ENCODE assay signal across 24 mouse cellular contexts in genomic region chr16:10659211-10659610, GRCm38 (mm10).
DNase-seq lines count a peak whose midpoint lies in the region; ATAC-seq lines count a peak whose summit lies in the region.
"Had no signal": no experiment of that assay in that cellular context is flagged by ENCODE, and none has a peak within 500 bp of the region (broad histone marks: within the 10 kb centered on the region; RNA-seq: fewer than 3 reads in every experiment).

No protein-coding gene starts in this region.

- no peak overlapping the region for H3K9ac ChIP-seq in hindbrain, embryonic 13.5 days
- H3K9ac ChIP-seq in hindbrain, embryonic 14.5 days = no peak overlapping the region
- no peak overlapping the region for H3K9ac ChIP-seq in midbrain, embryonic 16.5 days (ENCODE audit: low read depth, low read length)
- H3K9ac ChIP-seq: embryonic facial prominence, embryonic 12.5 days; embryonic facial prominence, embryonic 15.5 days; forebrain, postnatal 0 days had no signal

- ATAC-seq in hindbrain, embryonic 13.5 days (ENCODE audit: low FRiP score) = no peak
- no peak for ATAC-seq in hindbrain, embryonic 14.5 days (ENCODE audit: low FRiP score)
- no peak for ATAC-seq in midbrain, embryonic 16.5 days
- ATAC-seq: forebrain, embryonic 14.5 days; forebrain, postnatal 0 days; intestine, postnatal 0 days; Patski had no signal

- H3K27ac ChIP-seq in hindbrain, embryonic 13.5 days = 0 out of 2 replicates have a peak overlapping the region, but pooled peaks have one; percentile 48
- no peak overlapping the region for H3K27ac ChIP-seq in hindbrain, embryonic 14.5 days
- 0 out of 2 replicates have a peak overlapping the region, but pooled peaks have one; percentile 10 for H3K27ac ChIP-seq in midbrain, embryonic 10.5 days (replicated peaks)
- no peak overlapping the region for H3K27ac ChIP-seq in midbrain, embryonic 16.5 days (ENCODE audit: low read length)
- H3K27ac ChIP-seq: embryonic facial prominence, embryonic 12.5 days; embryonic facial prominence, embryonic 15.5 days; gastrocnemius, adult 2 months had no signal

- whole genome bisulfite sequencing in hindbrain, embryonic 13.5 days = 93% methylated on average over 2 of the region's 2 CpGs
- WGBS in hindbrain, embryonic 14.5 days = 67% methylated on average over 2 of the region's 2 CpGs
- 86% methylated on average over 2 of the region's 2 CpGs for WGBS in midbrain, embryonic 10.5 days
- WGBS in midbrain, embryonic 16.5 days = 72% methylated on average over 2 of the region's 2 CpGs

- peaks cover 17% of the 10 kb centered on the region; the same call in 1 of the 2 replicates for H3K4me1 ChIP-seq in hindbrain, embryonic 13.5 days (replicated peaks)
- H3K4me1 ChIP-seq in hindbrain, embryonic 14.5 days (replicated peaks; ENCODE audit: control insufficient read depth, insufficient read depth, low read length) = 0 out of 2 replicates have a peak, but pooled peaks cover 4% of the 10 kb centered on the region
- peaks cover 41% of the 10 kb centered on the region for H3K4me1 ChIP-seq in midbrain, embryonic 10.5 days
- peaks cover 6% of the 10 kb centered on the region; the same call in 1 of the 2 replicates for H3K4me1 ChIP-seq in midbrain, embryonic 16.5 days (ENCODE audit: control insufficient read depth, insufficient read depth, low read length)

- no peak overlapping the region for H3K4me3 ChIP-seq in hindbrain, embryonic 13.5 days
- H3K4me3 ChIP-seq in hindbrain, embryonic 14.5 days (replicated peaks; ENCODE audit: low read length) = no peak overlapping the region
- no peak overlapping the region for H3K4me3 ChIP-seq in midbrain, embryonic 10.5 days
- H3K4me3 ChIP-seq in midbrain, embryonic 16.5 days (ENCODE audit: low read depth, low read length) = no peak overlapping the region
- H3K4me3 ChIP-seq: embryonic facial prominence, embryonic 12.5 days; embryonic facial prominence, embryonic 15.5 days; gastrocnemius, adult 2 months had no signal

- no peaks in the 10 kb centered on the region for H3K9me3 ChIP-seq in hindbrain, embryonic 13.5 days
- no peaks in the 10 kb centered on the region for H3K9me3 ChIP-seq in hindbrain, embryonic 14.5 days (ENCODE audit: control insufficient read depth, low read length)
- H3K9me3 ChIP-seq in midbrain, embryonic 10.5 days (replicated peaks) = no peaks in the 10 kb centered on the region
- no peaks in the 10 kb centered on the region for H3K9me3 ChIP-seq in midbrain, embryonic 16.5 days (replicated peaks; ENCODE audit: control insufficient read depth, low read length, poor library complexity, severe bottlenecking)
- H3K9me3 ChIP-seq: embryonic facial prominence, embryonic 12.5 days; embryonic facial prominence, embryonic 15.5 days; G1E had no signal

- no peak overlapping the region for H3K4me2 ChIP-seq in hindbrain, embryonic 13.5 days
- no peak overlapping the region for H3K4me2 ChIP-seq in hindbrain, embryonic 14.5 days (replicated peaks)
- no peak overlapping the region for H3K4me2 ChIP-seq in midbrain, embryonic 16.5 days (ENCODE audit: low read length)
- H3K4me2 ChIP-seq: embryonic facial prominence, embryonic 12.5 days; embryonic facial prominence, embryonic 15.5 days; heart, embryonic 11.5 days had no signal

- H3K36me3 ChIP-seq in hindbrain, embryonic 13.5 days = no peaks in the 10 kb centered on the region
- no peaks in the 10 kb centered on the region for H3K36me3 ChIP-seq in hindbrain, embryonic 14.5 days (replicated peaks; ENCODE audit: control insufficient read depth, insufficient read depth)
- no peaks in the 10 kb centered on the region for H3K36me3 ChIP-seq in midbrain, embryonic 10.5 days
- no peaks in the 10 kb centered on the region for H3K36me3 ChIP-seq in midbrain, embryonic 16.5 days (ENCODE audit: control insufficient read depth, insufficient read depth, low read length)
- H3K36me3 ChIP-seq: embryonic facial prominence, embryonic 12.5 days; embryonic facial prominence, embryonic 15.5 days had no signal

- DNase-seq in cerebellum, adult 11 months = peak; percentile 24
- DNase-seq in cerebellum, postnatal 4 days (ENCODE audit: low spot score in 2 of 2) = no peak
- DNase-seq in cerebellum, postnatal 25 days = peak; percentile 33 to 56
- no peak for DNase-seq in cerebellum, adult 9-10 months
- no peak for DNase-seq in hindbrain, embryonic 14.5 days (ENCODE audit: low spot score)
- no peak for DNase-seq in midbrain, embryonic 10.5 days (ENCODE audit: low spot score)
- DNase-seq: adrenal gland, postnatal 10 days; adrenal gland, postnatal 36 days; B cell, adult 2 months; forebrain, postnatal 0 days; gastrocnemius, adult 2 months; gastrocnemius, postnatal 14 days; heart, adult 11 months; kidney, adult 2 months had no signal

- no peaks in the 10 kb centered on the region for H3K27me3 ChIP-seq in hindbrain, embryonic 13.5 days
- H3K27me3 ChIP-seq in hindbrain, embryonic 14.5 days (ENCODE audit: control insufficient read depth, insufficient read depth, low read length) = no peaks in the 10 kb centered on the region
- H3K27me3 ChIP-seq in midbrain, embryonic 10.5 days (ENCODE audit: low read depth, poor library complexity, severe bottlenecking) = no peaks in the 10 kb centered on the region
- no peaks in the 10 kb centered on the region for H3K27me3 ChIP-seq in midbrain, embryonic 16.5 days (ENCODE audit: control insufficient read depth, insufficient read depth, low read depth, low read length)
- H3K27me3 ChIP-seq: CH12.LX; embryonic facial prominence, embryonic 12.5 days; embryonic facial prominence, embryonic 15.5 days; Patski had no signal

Comparison
In these comparisons a context has a peak if more than half of its experiments do, and no peak if none do; other contexts are left out.
1. DNase-seq: peak in cerebellum, adult 11 months (single experiment) and cerebellum, postnatal 25 days (2 of 2); none in cerebellum, postnatal 4 days (0 of 2), cerebellum, adult 9-10 months (single experiment), hindbrain, embryonic 14.5 days (single experiment) and midbrain, embryonic 10.5 days (single experiment).
2. H3K27ac ChIP-seq: peak in hindbrain, embryonic 13.5 days (single experiment) and midbrain, embryonic 10.5 days (single experiment); none in hindbrain, embryonic 14.5 days (single experiment) and midbrain, embryonic 16.5 days (single experiment).